Mouse (Mus musculus): Measurements from ENCODE around the gene Smug1.

- TF ChIP-seq USF1 (IDR thresholded peaks at IDR 0.05; ENCODE audit: low read depth) (no peak), MYOD1 (IDR thresholded peaks at IDR 0.05; ENCODE audit: control insufficient read depth, insufficient read length, low read depth) (no peak), MYOG (IDR thresholded peaks at IDR 0.05; ENCODE audit: control insufficient read depth, extremely low read depth, insufficient read length) (no peak), CTCF (IDR thresholded peaks at IDR 0.05; ENCODE audit: control insufficient read depth, insufficient read depth, insufficient read length) (no peak), MAX (IDR thresholded peaks at IDR 0.05) (no peak)
These were observed 20.1 kb downstream of the Smug1 start for GRCm38 (mm10) chr15:103146627-103147421.

Data from C2C12 (cell line).